Mouse (Mus musculus) forebrain, embryonic 14.5 days (tissue): ENCODE measurements around the gene Atp6v0b. TPM values are rescaled to one million over a fixed set of nuclear protein-coding genes. Genes with fewer than 3 reads are reported as not detected.

Experiments used
- ATAC-seq: fragments of 200-750 bp; cut with Nextera tagmentation; 2 replicates; pipeline ENCODE4 v1.8.0; 2017; ENCODE audit warnings: mild to moderate bottlenecking, moderate library complexity
- DNase-seq: peaks from one replicate; pipeline ENCODE4 v3.0.0-alpha.2; 2015; ENCODE audit warnings: low spot score
- H3K27ac ChIP-seq: fragments of 300-500 bp; sonication (generic); 2 replicates; pipeline ENCODE4 v1.5.1; 2014; ENCODE audit warnings: low read depth, mild to moderate bottlenecking, control low read depth, low read length, moderate library complexity
- H3K27me3 ChIP-seq: fragments of 300-500 bp; sonication (generic); replicated peaks from 2 replicates; pipeline ENCODE4 v1.6.1; 2014; ENCODE audit warnings: low read length, control low read depth, mixed read lengths; ENCODE audit not compliant: control insufficient read depth, insufficient read depth
- H3K36me3 ChIP-seq: fragments of 300-500 bp; sonication (generic); 2 replicates; pipeline ENCODE4 v1.6.1; 2014; ENCODE audit warnings: low read length, control low read depth; ENCODE audit not compliant: control insufficient read depth, insufficient read depth
- H3K4me1 ChIP-seq: fragments of 300-500 bp; sonication (generic); 2 replicates; pipeline ENCODE4 v1.6.1; 2014; ENCODE audit warnings: antibody characterized with exemption, low read length, control low read depth; ENCODE audit not compliant: control insufficient read depth, insufficient read depth
- H3K4me2 ChIP-seq: fragments of 300-500 bp; sonication (generic); 2 replicates; pipeline ENCODE4 v1.6.1; 2014; ENCODE audit warnings: mild to moderate bottlenecking, control low read depth, low read length
- H3K4me3 ChIP-seq: fragments of 300-500 bp; sonication (generic); 2 replicates; pipeline ENCODE4 v1.5.1; 2014; ENCODE audit warnings: low read depth, low read length, control low read depth
- H3K9ac ChIP-seq: fragments of 300-500 bp; sonication (generic); 2 replicates; pipeline ENCODE4 v1.6.1; 2014; ENCODE audit warnings: mild to moderate bottlenecking, low read length, control low read depth, moderate library complexity
- H3K9me3 ChIP-seq: fragments of 300-500 bp; sonication (generic); replicated peaks from 2 replicates; pipeline ENCODE4 v1.6.1; 2016; ENCODE audit warnings: low read length, control low read depth, mixed read lengths; ENCODE audit not compliant: control insufficient read depth
- WGBS: fragments of 180-500 bp; shearing (Covaris S2); extraction: QIAGEN DNeasy Blood & Tissue Kit; methylation state at CpG from one replicate; pipeline ENCODE4 v1.1.7; 2014; 5-methylcytosine and 5-hydroxymethylcytosine counted together
- polyA plus RNA-seq: library from polyadenylated mRNA; unstranded; fragments of >200 nt; fragmentation: Nextera tagmentation; extraction: Ambion mirVana; gene quantifications from 2 replicates; pipeline ENCODE4 v1.2.1, GENCODE M21; 2014

The Atp6v0b gene
- 483 and 520 TPM in 2 replicates for polyA plus RNA-seq

- Histone ChIP-seq H3K4me1 (peaks cover 24% of the 10 kb centered on the region), H3K27me3 (no peaks in the 10 kb centered on the region), H3K27ac (peak within 1 kb of the TSS; percentile 52; the same call in 1 of the 2 replicates), H3K4me2 (peak within 1 kb of the TSS; percentile 95), H3K36me3 (peaks cover 34% of the 10 kb centered on the region), H3K9me3 (no peaks in the 10 kb centered on the region), H3K9ac (peak within 1 kb of the TSS; percentile 82), H3K4me3 (peak within 1 kb of the TSS; percentile 89)
- ATAC-seq (peak; percentile 87), DNase-seq (peak; percentile 94)
- WGBS: under 1% methylated on average over 37 of the region's 37 CpGs
These were observed at the start of gene Atp6v0b for GRCm38 (mm10) chr4:117887133-117887532. TSS of gene Atp6v0b (minus strand) at chr4:117887333.

DNA sequence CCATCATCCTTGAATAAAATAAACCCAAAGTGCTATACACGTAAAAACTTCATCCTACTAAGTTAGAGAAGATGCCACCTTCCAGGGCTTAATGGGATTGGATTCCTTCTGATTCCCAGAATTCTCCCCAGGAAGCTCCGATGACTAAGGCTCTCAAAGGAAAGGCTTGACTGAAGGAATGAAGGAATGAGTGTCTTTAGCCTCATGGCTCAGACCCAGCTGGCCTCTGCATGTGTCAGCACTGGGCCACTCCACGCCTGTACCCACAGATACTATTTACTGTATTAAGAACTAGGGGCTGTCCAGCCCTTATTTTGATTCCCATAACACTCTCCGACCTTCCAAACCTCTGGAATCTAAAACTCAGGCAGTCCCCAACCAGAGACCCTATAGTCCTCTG, 46.9 kb upstream of the Atp6v0b start:
- Histone ChIP-seq H3K9ac (no peak overlapping the region), H3K4me3 (no peak overlapping the region), H3K9me3 (no peaks in the 10 kb centered on the region), H3K27me3 (peaks cover 14% of the 10 kb centered on the region), H3K27ac (no peak overlapping the region), H3K4me2 (no peak overlapping the region), H3K4me1 (peaks cover 5% of the 10 kb centered on the region), H3K36me3 (0 out of 2 replicates have a peak, but pooled peaks cover 6% of the 10 kb centered on the region)
- WGBS: 90% methylated on average over 4 of the region's 4 CpGs
- DNase-seq (no peak), ATAC-seq (no peak)

DNA sequence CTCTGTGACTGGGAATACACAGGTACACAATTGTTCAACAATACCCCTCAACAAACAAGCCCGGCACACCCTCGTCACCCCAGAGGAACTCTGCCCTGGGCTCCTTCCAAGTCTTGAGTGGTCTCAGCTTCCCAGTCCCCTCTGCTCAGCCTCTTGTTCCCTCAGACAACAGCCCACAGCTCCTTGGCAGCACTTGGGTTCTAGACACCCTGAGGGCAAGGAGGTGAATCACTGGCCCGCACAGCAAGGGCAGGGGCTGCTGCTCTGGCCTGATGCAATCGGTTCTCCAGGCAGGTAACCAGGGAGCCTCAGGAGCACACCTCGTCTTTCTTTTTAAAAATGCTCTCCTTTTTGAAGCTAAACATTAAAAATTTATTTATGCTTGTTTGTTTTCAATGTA, 46.1 kb upstream of the Atp6v0b start:
- ATAC-seq: no peak
- H3K4me1 ChIP-seq: peaks cover 10% of the 10 kb centered on the region
- no peaks in the 10 kb centered on the region for H3K9me3 ChIP-seq
- 82% methylated on average over 5 of the region's 5 CpGs for WGBS
- no peak overlapping the region for H3K4me3 ChIP-seq
- H3K9ac ChIP-seq: no peak overlapping the region
- H3K36me3 ChIP-seq: 0 out of 2 replicates have a peak, but pooled peaks cover 6% of the 10 kb centered on the region
- H3K27ac ChIP-seq: no peak overlapping the region
- H3K4me2 ChIP-seq: no peak overlapping the region
- no peak for DNase-seq
- H3K27me3 ChIP-seq: peaks cover 20% of the 10 kb centered on the region

- no peak for DNase-seq
- no peak for ATAC-seq
- H3K27me3 ChIP-seq: peaks cover 48% of the 10 kb centered on the region
These were observed 42.3 kb upstream of the Atp6v0b start, which contains the start of gene Artn for GRCm38 (mm10) chr4:117929391-117929881. TSS of gene Artn (minus strand) at chr4:117929763.

DNA sequence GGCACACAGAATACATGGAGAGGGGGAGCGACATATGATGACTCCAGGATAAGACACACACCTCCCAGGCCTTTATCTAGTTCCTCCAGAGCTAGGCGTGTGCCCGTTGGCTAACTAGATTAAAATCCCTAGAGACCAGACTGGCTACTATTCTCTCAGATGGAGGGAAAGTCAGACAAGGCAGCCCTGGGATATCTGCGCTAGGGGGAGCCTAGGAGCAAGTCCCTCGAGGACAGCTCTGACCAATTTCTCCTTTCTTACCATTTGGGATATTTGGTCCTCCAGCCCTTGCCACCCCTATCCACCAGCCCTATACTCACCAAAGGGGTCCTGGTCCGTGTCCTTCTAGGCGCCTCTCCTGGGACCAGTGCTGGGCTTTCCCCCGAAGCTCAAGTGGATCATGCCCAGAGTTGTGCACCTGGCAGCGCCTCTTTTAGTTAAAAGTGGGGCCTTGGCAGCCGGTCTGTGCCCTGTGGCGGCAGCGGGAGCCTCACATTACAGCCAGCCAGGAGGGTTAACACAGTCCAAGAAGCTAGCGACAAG, 41.6 kb upstream of the Atp6v0b start:
- no peak overlapping the region for H3K27ac ChIP-seq
- 0 out of 2 replicates have a peak, but pooled peaks cover 6% of the 10 kb centered on the region for H3K36me3 ChIP-seq
- H3K9me3 ChIP-seq: no peaks in the 10 kb centered on the region
- peaks cover 10% of the 10 kb centered on the region for H3K4me1 ChIP-seq
- H3K4me2 ChIP-seq: peak overlapping the region; percentile 48
- H3K9ac ChIP-seq: peak overlapping the region; percentile 50; the same call in 1 of the 2 replicates
- DNase-seq (peak; percentile 63), ATAC-seq (0 out of 2 replicates have a peak, but pooled peaks have one; percentile 17)
- H3K27me3 ChIP-seq: peaks cover 48% of the 10 kb centered on the region
- no peak overlapping the region for H3K4me3 ChIP-seq
- WGBS: 1% methylated on average over 13 of the region's 13 CpGs

More at GRCm38 (mm10) chr4:117929391-117929881, 42.3 kb upstream of the Atp6v0b start, which contains the start of gene Artn:
- under 1% methylated on average over 33 of the region's 33 CpGs for WGBS
- no peak within 1 kb of the TSS for H3K27ac ChIP-seq
- peak within 1 kb of the TSS; percentile 50 for H3K9ac ChIP-seq
- H3K9me3 ChIP-seq: no peaks in the 10 kb centered on the region
- peak within 1 kb of the TSS; percentile 48 for H3K4me2 ChIP-seq
- H3K36me3 ChIP-seq: 0 out of 2 replicates have a peak, but pooled peaks cover 6% of the 10 kb centered on the region
- peak within 1 kb of the TSS; percentile 17 for H3K4me3 ChIP-seq
- H3K4me1 ChIP-seq: peaks cover 10% of the 10 kb centered on the region

DNA sequence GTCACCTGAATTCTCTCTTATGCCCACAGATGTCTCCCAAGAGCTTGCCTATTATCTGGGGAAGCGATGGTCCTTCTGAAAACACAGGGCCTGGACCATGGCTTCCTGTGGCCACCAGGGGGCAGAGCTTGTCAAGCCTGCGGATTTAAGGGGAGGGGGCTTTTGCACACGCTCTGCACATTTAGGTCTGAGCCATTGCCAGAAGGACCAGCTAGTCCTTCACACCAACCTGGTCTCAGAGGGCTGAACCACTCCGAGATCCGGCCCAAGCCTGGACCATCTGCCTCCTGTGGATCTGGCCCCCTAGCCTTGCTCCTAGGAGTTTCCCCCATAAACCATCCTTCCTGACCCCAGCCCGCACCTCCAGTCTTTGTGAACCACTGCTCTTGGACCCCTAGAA, 41.1 kb upstream of the Atp6v0b start:
- H3K27ac ChIP-seq: no peak overlapping the region
- peaks cover 48% of the 10 kb centered on the region for H3K27me3 ChIP-seq
- no peak overlapping the region for H3K4me3 ChIP-seq
- peaks cover 10% of the 10 kb centered on the region for H3K4me1 ChIP-seq
- H3K4me2 ChIP-seq: no peak overlapping the region
- 0 out of 2 replicates have a peak, but pooled peaks cover 6% of the 10 kb centered on the region for H3K36me3 ChIP-seq
- ATAC-seq: peak; percentile 54; the same call in 1 of the 2 replicates
- WGBS: 16% methylated on average over 6 of the region's 6 CpGs
- DNase-seq: peak; percentile 80
- H3K9me3 ChIP-seq: no peaks in the 10 kb centered on the region
- no peak overlapping the region for H3K9ac ChIP-seq

- Histone ChIP-seq H3K4me2 (peak overlapping the region; percentile 84), H3K9me3 (no peaks in the 10 kb centered on the region), H3K4me1 (peaks cover 10% of the 10 kb centered on the region), H3K4me3 (peak overlapping the region; percentile 44), H3K36me3 (0 out of 2 replicates have a peak, but pooled peaks cover 1% of the 10 kb centered on the region), H3K27ac (no peak overlapping the region), H3K9ac (peak overlapping the region; percentile 65), H3K27me3 (peaks cover 48% of the 10 kb centered on the region)
- DNase-seq (peak; percentile 74), ATAC-seq (peak; percentile 78)
- under 1% methylated on average over 69 of the region's 71 CpGs for WGBS
These were observed 39.7 kb upstream of the Atp6v0b start for GRCm38 (mm10) chr4:117926545-117927482.

DNA sequence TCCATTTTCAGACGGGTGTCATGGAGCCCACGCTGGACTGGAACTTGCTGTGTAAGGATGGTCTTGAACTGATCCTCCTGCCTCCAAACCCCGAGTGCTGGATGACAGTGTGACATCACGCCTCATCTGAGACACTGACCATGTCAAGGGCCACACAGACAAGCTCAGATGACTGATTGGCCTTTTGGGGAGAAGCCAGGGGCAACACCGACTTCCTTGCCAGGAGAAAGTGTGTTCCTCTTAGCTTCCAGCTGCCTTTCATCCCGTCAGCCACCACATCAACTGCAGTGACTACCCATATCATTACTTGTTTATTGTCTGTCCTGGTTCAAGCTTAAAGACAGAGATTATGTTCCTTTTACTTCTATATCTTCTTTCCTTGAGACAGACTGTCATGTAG, 37.8 kb upstream of the Atp6v0b start:
- no peak overlapping the region for H3K9ac ChIP-seq
- H3K4me3 ChIP-seq: no peak overlapping the region
- no peak overlapping the region for H3K27ac ChIP-seq
- 75% methylated on average over 4 of the region's 6 CpGs for WGBS
- H3K36me3 ChIP-seq: no peaks in the 10 kb centered on the region
- H3K27me3 ChIP-seq: peaks cover 42% of the 10 kb centered on the region
- no peak for ATAC-seq
- H3K4me2 ChIP-seq: no peak overlapping the region
- no peaks in the 10 kb centered on the region for H3K9me3 ChIP-seq
- no peak for DNase-seq
- peaks cover 10% of the 10 kb centered on the region for H3K4me1 ChIP-seq
